Mouse (Mus musculus) heart, embryonic 13.5 days (tissue): Measurements from ENCODE around the gene Cd2. TPM values are rescaled to one million over a fixed set of nuclear protein-coding genes. Genes with fewer than 3 reads are reported as not detected.
A peak's percentile ranks its signal among the peaks of the same experiment; 100 is the strongest.

Experiments
- ATAC-seq: fragments of 200-750 bp; cut with Nextera tagmentation; 2 replicates; pipeline ENCODE4 v1.8.0; 2017; ENCODE audit warnings: moderate TSS enrichment; ENCODE audit not compliant: insufficient number of reproducible peaks, low FRiP score, low TSS enrichment; ENCODE audit errors: extremely low read depth
- H3K27ac ChIP-seq: fragments of 300-500 bp; sonication (generic); replicated peaks from 2 replicates; pipeline ENCODE4 v1.5.1; 2015; ENCODE audit warnings: moderate library complexity, mild to moderate bottlenecking, inconsistent platforms
- H3K27me3 ChIP-seq: fragments of 300-500 bp; sonication (generic); replicated peaks from 2 replicates; pipeline ENCODE4 v1.6.1; 2015; ENCODE audit warnings: mild to moderate bottlenecking, inconsistent platforms
- H3K36me3 ChIP-seq: fragments of 300-500 bp; sonication (generic); 2 replicates; pipeline ENCODE4 v1.6.1; 2015; ENCODE audit warnings: mild to moderate bottlenecking, inconsistent platforms
- H3K4me1 ChIP-seq: fragments of 300-500 bp; sonication (generic); 2 replicates; pipeline ENCODE4 v1.6.1; 2015; ENCODE audit warnings: inconsistent platforms
- H3K4me2 ChIP-seq: fragments of 300-500 bp; sonication (generic); 2 replicates; pipeline ENCODE4 v1.6.1; 2015; ENCODE audit warnings: inconsistent platforms, mild to moderate bottlenecking, moderate library complexity
- H3K4me3 ChIP-seq: fragments of 300-500 bp; sonication (generic); 2 replicates; pipeline ENCODE4 v1.5.1; 2015; ENCODE audit warnings: moderate library complexity, mild to moderate bottlenecking, inconsistent platforms
- H3K9ac ChIP-seq: fragments of 300-500 bp; sonication (generic); 2 replicates; pipeline ENCODE4 v1.6.1; 2015; ENCODE audit warnings: inconsistent platforms, mild to moderate bottlenecking, moderate library complexity
- H3K9me3 ChIP-seq: fragments of 300-500 bp; sonication (generic); 2 replicates; pipeline ENCODE4 v1.6.1; 2016; ENCODE audit warnings: inconsistent platforms
- WGBS: fragments of 180-500 bp; shearing (Covaris S2); methylation state at CpG from one replicate; pipeline ENCODE4 v1.1.7; 2015; ENCODE audit warnings: mixed read lengths; 5-methylcytosine and 5-hydroxymethylcytosine counted together
- polyA plus RNA-seq: library from polyadenylated mRNA; unstranded; fragments of >200 nt; fragmentation: Nextera tagmentation; extraction: Ambion mirVana; gene quantifications from 2 replicates; pipeline ENCODE4 v1.2.1, GENCODE M21; 2015

The Cd2 gene
- polyA plus RNA-seq, 1 experiment from 2014 or later: not detected

DNA sequence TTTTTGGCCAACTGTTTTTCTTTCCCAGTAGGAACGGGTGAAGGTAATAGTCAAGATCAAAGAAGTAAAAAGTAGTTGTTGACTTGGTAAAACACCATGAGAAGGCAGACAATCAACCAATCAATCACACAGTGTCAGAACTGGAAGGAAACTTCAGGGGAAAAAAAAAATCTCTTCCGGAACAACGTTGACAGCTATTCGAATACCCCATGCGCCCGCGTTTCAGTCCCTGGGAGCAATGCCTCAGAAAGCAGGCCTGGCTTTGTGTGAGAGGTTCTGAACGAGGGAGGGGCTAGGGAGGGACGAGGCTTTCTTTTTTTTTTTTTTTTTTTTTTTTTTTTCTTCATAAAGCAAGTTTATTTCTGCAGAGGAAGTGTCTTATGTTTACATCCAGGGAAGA, 18.4 kb upstream of the Cd2 start:
- Histone ChIP-seq H3K36me3 (no peaks in the 10 kb centered on the region), H3K4me2 (no peak overlapping the region), H3K27me3 (peaks cover 3% of the 10 kb centered on the region; the same call in 1 of the 2 replicates), H3K4me1 (peaks cover 11% of the 10 kb centered on the region), H3K27ac (no peak overlapping the region), H3K4me3 (no peak overlapping the region), H3K9ac (no peak overlapping the region), H3K9me3 (no peaks in the 10 kb centered on the region)
- WGBS: 67% methylated on average over 9 of the region's 9 CpGs
- ATAC-seq: no peak

DNA sequence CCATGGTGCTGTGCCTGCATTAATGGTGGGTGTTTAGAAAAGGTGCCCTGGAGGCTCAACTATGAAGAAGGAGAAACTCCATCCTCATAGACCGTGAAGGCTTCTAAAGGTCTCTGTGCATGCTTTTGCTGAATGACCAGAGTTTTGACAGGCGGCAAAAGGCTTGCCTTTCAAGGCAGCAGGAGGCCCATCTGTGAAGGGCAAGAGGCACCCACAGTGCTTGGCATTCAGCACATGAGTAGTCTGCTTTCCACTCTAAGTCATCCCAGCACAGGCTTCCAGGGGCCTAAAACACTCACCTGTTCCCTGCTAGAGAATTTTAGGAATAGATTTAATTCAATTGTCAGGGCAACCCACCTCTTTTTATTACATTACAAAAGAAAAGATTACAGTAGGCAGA, 17.3 kb upstream of the Cd2 start:
- Histone ChIP-seq H3K9ac (no peak overlapping the region), H3K4me2 (no peak overlapping the region), H3K9me3 (no peaks in the 10 kb centered on the region), H3K36me3 (no peaks in the 10 kb centered on the region), H3K27ac (no peak overlapping the region), H3K4me3 (no peak overlapping the region), H3K27me3 (peaks cover 3% of the 10 kb centered on the region; the same call in 1 of the 2 replicates), H3K4me1 (peaks cover 17% of the 10 kb centered on the region)
- WGBS: 74% methylated on average over 2 of the region's 2 CpGs
- no peak for ATAC-seq

DNA sequence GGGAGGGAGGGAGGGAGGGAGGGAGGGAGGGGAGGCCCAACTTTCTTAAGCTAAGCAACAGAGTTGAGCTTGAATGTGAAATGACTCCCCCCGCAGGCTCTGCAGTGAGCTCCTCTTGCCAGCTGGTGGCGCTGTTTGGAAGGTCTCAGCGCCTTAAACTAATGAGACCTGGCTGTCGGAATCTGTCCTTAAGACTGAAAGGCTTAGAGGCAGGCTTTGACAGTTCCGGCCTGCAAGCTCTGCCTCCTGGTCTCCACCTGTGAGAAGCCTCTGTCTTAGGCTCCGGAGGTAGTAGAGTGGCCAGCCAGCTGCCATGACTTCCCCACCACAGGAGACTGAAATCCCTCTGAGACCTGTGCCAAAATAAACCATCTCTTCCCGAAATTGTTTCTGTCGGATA, 16.4 kb upstream of the Cd2 start:
- Histone ChIP-seq H3K4me2 (no peak overlapping the region), H3K4me1 (peaks cover 23% of the 10 kb centered on the region), H3K9me3 (no peaks in the 10 kb centered on the region), H3K36me3 (no peaks in the 10 kb centered on the region), H3K9ac (0 out of 2 replicates have a peak overlapping the region, but pooled peaks have one; percentile 14), H3K27ac (no peak overlapping the region), H3K27me3 (peaks cover 3% of the 10 kb centered on the region; the same call in 1 of the 2 replicates), H3K4me3 (no peak overlapping the region)
- no peak for ATAC-seq
- 22% methylated on average over 8 of the region's 8 CpGs for WGBS

- no peak for ATAC-seq
- H3K9me3 ChIP-seq: no peaks in the 10 kb centered on the region
- peak overlapping the region; percentile 63 for H3K4me2 ChIP-seq
- no peaks in the 10 kb centered on the region for H3K36me3 ChIP-seq
- WGBS: 20% methylated on average over 23 of the region's 23 CpGs
- H3K27ac ChIP-seq: peak overlapping the region; percentile 44; the same call in 1 of the 2 replicates
- peak overlapping the region; percentile 25 for H3K4me3 ChIP-seq
- H3K27me3 ChIP-seq: peaks cover under 1% of the 10 kb centered on the region; the same call in 1 of the 2 replicates
- peak overlapping the region; percentile 71 for H3K9ac ChIP-seq
- H3K4me1 ChIP-seq: peaks cover 23% of the 10 kb centered on the region
These were observed 12.7 kb upstream of the Cd2 start for GRCm38 (mm10) chr3:101300271-101301071.

DNA sequence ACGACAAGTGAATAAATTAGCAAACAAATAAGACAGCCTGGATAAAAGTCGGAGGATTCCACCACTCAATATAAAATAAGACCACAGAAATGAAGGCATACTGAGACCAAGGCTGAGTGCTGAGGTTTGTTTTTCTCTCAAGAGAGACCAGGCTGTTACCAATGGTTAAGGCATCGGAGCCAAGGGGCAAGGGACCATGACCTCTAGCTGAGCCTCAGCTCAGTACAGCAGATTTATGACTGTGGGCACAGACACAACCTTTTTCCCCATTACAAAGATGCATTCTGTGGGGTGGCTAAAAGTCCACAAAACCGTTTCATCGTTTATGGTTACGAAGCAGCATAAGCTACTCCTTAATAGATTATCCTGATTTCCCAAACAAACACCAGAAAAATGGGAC, 11.9 kb upstream of the Cd2 start:
- Histone ChIP-seq H3K4me3 (no peak overlapping the region), H3K4me2 (no peak overlapping the region), H3K4me1 (peaks cover 27% of the 10 kb centered on the region), H3K9ac (no peak overlapping the region), H3K27me3 (no peaks in the 10 kb centered on the region; the same call in 1 of the 2 replicates), H3K27ac (no peak overlapping the region), H3K36me3 (no peaks in the 10 kb centered on the region), H3K9me3 (no peaks in the 10 kb centered on the region)
- 73% methylated on average over 6 of the region's 6 CpGs for WGBS
- no peak for ATAC-seq

DNA sequence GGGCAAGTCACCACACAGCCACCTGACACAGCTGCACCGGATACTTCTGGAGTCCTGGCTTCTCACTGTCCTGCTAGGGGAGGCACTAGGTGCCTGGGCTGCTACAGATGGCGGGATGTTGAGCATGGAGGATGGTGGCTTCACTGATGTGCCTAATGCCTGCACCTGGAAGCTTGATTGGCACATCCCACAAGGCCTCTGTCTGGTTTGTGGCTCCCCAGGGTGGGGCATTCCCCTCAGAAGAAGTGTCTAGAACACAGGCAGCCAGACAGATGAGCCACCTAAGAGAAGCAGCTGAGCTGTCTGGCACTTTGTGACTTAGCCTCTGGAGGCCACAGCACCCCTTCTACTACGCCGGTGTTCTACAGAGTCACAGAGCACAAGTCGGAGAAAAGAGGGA, 9.5 kb upstream of the Cd2 start:
- WGBS: 86% methylated on average over 5 of the region's 5 CpGs
- H3K27ac ChIP-seq: no peak overlapping the region
- no peak overlapping the region for H3K4me3 ChIP-seq
- H3K9me3 ChIP-seq: no peaks in the 10 kb centered on the region
- no peak for ATAC-seq
- no peak overlapping the region for H3K4me2 ChIP-seq
- H3K4me1 ChIP-seq: peaks cover 22% of the 10 kb centered on the region
- no peaks in the 10 kb centered on the region for H3K36me3 ChIP-seq
- H3K9ac ChIP-seq: no peak overlapping the region
- H3K27me3 ChIP-seq: no peaks in the 10 kb centered on the region

DNA sequence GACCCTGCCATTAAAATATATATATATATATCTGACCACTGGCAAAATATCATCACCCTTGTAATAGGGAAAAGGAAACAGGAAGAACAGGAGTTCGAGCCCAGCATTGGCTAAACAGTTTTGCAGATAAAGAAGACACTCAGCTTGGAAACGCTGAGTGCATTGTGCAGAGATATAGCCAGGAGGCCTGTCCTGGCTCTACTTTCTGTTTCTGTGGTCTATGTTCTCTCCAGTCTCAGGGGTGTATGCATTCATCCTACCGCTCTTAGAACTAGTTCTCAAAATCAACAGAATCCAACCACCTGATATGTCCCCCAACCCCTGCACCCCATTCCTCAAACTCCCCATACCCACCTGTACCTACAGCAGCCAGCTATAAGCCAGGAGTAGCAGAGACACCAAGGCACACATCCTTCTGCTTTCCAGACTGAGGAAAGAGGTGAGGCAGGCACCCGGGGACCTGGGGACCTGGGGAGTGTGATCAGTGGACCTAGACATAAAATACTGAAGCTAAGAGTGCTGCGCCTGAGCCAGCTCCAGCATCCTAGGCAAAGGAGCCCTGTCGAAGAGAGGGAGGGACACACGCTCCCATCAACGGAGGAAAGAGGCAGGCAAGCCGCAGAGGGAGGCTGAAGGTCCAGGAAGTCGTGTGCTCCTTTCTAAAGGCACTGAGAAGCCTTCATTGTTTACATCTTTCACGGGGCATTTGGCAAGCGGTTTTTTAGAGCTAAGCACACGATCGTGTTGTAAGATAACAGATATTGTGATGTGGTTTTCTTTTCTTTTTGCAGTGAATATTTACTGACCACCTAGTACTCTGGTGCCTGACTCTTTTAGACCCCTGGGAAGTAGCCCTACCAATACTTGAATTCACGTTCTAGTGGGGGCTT, 8.4 kb upstream of the Cd2 start:
- no peaks in the 10 kb centered on the region for H3K27me3 ChIP-seq
- peaks cover 22% of the 10 kb centered on the region for H3K4me1 ChIP-seq
- H3K4me3 ChIP-seq: no peak overlapping the region
- ATAC-seq: no peak
- H3K36me3 ChIP-seq: no peaks in the 10 kb centered on the region
- WGBS: 58% methylated on average over 15 of the region's 15 CpGs
- H3K4me2 ChIP-seq: no peak overlapping the region
- no peaks in the 10 kb centered on the region for H3K9me3 ChIP-seq
- H3K9ac ChIP-seq: no peak overlapping the region
- no peak overlapping the region for H3K27ac ChIP-seq

GRCm38 (mm10) chr3:101295366-101295867, 7.7 kb upstream of the Cd2 start:
- Histone ChIP-seq H3K27ac (peak overlapping the region; percentile 54; the same call in 1 of the 2 replicates), H3K27me3 (no peaks in the 10 kb centered on the region), H3K4me3 (no peak overlapping the region), H3K9me3 (no peaks in the 10 kb centered on the region), H3K9ac (no peak overlapping the region), H3K4me1 (peaks cover 15% of the 10 kb centered on the region), H3K4me2 (peak overlapping the region; percentile 43), H3K36me3 (no peaks in the 10 kb centered on the region)
- ATAC-seq: no peak
- WGBS: 8% methylated on average over 11 of the region's 11 CpGs

DNA sequence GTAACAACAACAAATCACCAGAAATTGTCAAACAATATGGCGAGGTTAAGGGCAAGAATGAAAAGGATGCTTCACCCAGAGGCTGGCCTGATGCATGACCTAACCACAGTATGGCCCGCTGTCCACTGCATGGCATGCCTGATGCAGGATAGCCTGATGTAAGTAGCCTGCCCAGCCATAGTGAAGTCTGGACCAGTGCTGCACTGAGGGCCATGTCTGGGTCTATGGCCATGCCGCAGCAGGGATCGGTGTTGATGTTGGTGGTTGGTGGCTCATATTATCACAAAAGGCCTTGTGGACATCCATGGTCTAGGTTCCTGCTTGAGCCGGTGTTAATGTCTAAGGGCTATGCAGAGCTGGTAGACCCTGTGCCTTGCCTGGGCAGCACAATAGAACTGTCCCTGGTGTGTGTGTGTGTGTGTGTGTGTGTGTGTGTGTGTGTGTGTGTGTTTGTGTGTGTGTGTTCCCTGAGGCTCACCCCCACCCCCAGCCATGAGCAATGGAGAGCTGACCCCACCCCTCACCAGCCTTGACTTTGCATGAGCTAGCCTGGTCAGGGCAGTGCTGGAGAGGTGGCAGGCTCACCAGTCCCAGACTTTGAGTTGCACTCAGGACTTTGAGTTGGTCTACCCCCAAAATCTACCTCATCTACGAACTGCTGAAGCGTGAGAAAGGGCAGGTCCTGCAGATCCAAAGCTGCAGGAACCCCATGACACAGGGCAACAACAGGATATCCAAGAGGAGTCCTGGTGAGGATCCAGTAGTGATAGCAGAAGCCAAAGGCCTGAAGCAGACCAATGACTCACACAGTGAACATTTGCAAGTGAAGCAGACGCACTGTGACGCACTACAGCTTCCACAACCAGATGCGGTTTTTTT, 7.0 kb upstream of the Cd2 start:
- peak overlapping the region; percentile 43 for H3K4me2 ChIP-seq

DNA sequence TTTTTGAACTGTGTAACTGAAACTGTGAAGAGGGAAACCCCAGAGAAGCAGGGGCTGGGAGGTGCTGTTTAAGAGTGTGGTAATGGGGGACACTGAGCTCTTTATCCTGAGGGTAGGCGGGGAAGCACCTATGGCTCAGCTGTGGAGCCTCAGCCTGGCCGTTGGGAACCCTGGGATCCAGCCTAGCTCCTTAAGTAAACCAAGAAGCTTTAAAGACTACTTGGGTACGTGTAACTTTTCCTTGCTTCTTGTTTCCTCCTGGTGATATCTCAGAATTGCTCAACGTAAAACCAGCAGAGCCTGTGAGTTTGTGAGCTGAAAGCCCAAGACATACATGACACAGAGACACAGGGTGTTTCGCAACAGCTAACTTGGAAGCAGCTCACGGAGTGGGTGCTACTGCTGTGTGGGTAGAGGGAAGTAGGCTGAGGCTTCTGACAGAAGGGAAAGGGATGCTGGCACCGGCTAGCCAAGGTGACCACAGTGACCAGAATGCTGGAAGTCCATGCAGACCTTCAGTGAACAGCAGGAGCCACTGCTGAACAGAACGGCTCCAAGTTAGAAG, 5.9 kb upstream of the Cd2 start:
- H3K27me3 ChIP-seq: no peaks in the 10 kb centered on the region
- H3K4me2 ChIP-seq: no peak overlapping the region
- no peak overlapping the region for H3K4me3 ChIP-seq
- no peak overlapping the region for H3K9ac ChIP-seq
- H3K36me3 ChIP-seq: no peaks in the 10 kb centered on the region
- no peak for ATAC-seq
- H3K4me1 ChIP-seq: peaks cover 6% of the 10 kb centered on the region
- H3K27ac ChIP-seq: no peak overlapping the region
- 73% methylated on average over 8 of the region's 8 CpGs for WGBS
- H3K9me3 ChIP-seq: no peaks in the 10 kb centered on the region

More for the DNA sequence above, 7.0 kb upstream of the Cd2 start:
- ATAC-seq: peak; percentile 21; the same call in 1 of the 2 replicates
- Histone ChIP-seq H3K4me3 (no peak overlapping the region), H3K9ac (no peak overlapping the region), H3K27ac (peak overlapping the region; percentile 54; the same call in 1 of the 2 replicates), H3K36me3 (no peaks in the 10 kb centered on the region), H3K4me1 (peaks cover 8% of the 10 kb centered on the region), H3K9me3 (no peaks in the 10 kb centered on the region), H3K27me3 (no peaks in the 10 kb centered on the region)
- WGBS: 62% methylated on average over 10 of the region's 10 CpGs
